Mouse (Mus musculus): ENCODE measurements at regions not wholly inside any gene's neighbourhood (a gene's known extent, or its start where the extent isn't known, plus 50 kb on each side); places are given as distances from the start of the nearest gene placed in this dataset.

DNA sequence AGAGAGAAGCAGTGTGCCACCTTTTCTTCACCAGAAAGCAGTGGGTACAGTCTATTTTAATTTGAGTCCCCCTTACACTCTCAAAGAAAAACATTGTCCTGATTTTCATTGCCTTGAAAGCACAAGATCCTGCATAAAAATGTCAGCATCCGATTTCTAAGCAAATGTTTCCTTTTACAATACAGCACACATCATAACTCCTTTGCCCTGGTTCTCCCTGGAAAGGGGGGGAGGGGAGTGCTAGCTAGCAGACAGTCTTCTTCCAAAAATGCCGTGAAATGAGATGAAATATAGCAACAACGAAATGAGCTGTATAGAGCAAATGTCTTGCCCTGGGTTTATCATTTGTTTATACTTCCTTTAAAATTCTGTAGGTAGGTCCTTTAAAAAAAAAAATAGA, 350.5 kb upstream of the Hand2 start:
- no peak for TF ChIP-seq CTCF (IDR thresholded peaks at IDR 0.05; ENCODE audit: control insufficient read depth, insufficient read depth, insufficient replicate concordance, low read depth, low read length)
- no peak for TF ChIP-seq POLR2A (IDR thresholded peaks at IDR 0.05; ENCODE audit: control insufficient read depth, low read depth, low read length)
